Mouse (Mus musculus) spleen, embryonic (tissue): ENCODE data around the gene Plac9a.
"Not testable (repeated sequence)": the region's sequence is repeated elsewhere in the genome, so short reads cannot be mapped to it uniquely, and the experiment has no call there.

ENCODE experiments used
- CTCF ChIA-PET: fragments of 350-600 bp; sonication (Branson Sonifier 250); formaldehyde crosslinking; loops from one replicate; lab custom pipeline; 2022; lab: Charles Lee

Gene Plac9a

GRCm38 (mm10) chr14:25903000-25903399, at the start of gene Plac9a:
Plac9a (minus strand) TSS chr14:25903100.
- CTCF ChIA-PET = not testable (repeated sequence)

- CTCF ChIA-PET = not testable (repeated sequence)
Measured at GRCm38 (mm10) chr14:25938004-25938403, 35.1 kb upstream of the Plac9a start, which contains the start of gene Cphx1. Cphx1 (plus strand) TSS chr14:25938304.

GRCm38 (mm10) chr14:25936867-25937630, 34.1 kb upstream of the Plac9a start:
- CTCF ChIA-PET = not testable (repeated sequence)

- CTCF ChIA-PET = not testable (repeated sequence)
Measured at GRCm38 (mm10) chr14:25927562-25927881, 24.6 kb upstream of the Plac9a start, which contains the start of gene Tmem254a. Tmem254a (minus strand) TSS chr14:25927672.

- CTCF ChIA-PET = not testable (repeated sequence)
Measured at GRCm38 (mm10) chr14:25926814-25927561, 24.1 kb upstream of the Plac9a start.

GRCm38 (mm10) chr14:25918427-25919170, 15.7 kb upstream of the Plac9a start:
- CTCF ChIA-PET = not testable (repeated sequence)

- CTCF ChIA-PET = not testable (repeated sequence)
Measured at GRCm38 (mm10) chr14:25908976-25909375, 6.1 kb upstream of the Plac9a start.

GRCm38 (mm10) chr14:25907272-25907671, 4.4 kb upstream of the Plac9a start:
- CTCF ChIA-PET = not testable (repeated sequence)

GRCm38 (mm10) chr14:25905243-25905642, 2.3 kb upstream of the Plac9a start:
- CTCF ChIA-PET = not testable (repeated sequence)

GRCm38 (mm10) chr14:25895686-25896085, 7.2 kb downstream of the Plac9a start:
- CTCF ChIA-PET = not testable (repeated sequence)

GRCm38 (mm10) chr14:25894566-25894965, 8.3 kb downstream of the Plac9a start:
- CTCF ChIA-PET = not testable (repeated sequence)

GRCm38 (mm10) chr14:25885886-25886285, 17.0 kb downstream of the Plac9a start:
- CTCF ChIA-PET = not testable (repeated sequence)

- CTCF ChIA-PET = not testable (repeated sequence)
Measured at GRCm38 (mm10) chr14:25881769-25882168, 21.1 kb downstream of the Plac9a start.

- CTCF ChIA-PET = not testable (repeated sequence)
Measured at GRCm38 (mm10) chr14:25876640-25877039, 26.3 kb downstream of the Plac9a start.

GRCm38 (mm10) chr14:25872461-25873415, 30.2 kb downstream of the Plac9a start:
- CTCF ChIA-PET = no interaction called here

- CTCF ChIA-PET = no interaction called here
Measured at GRCm38 (mm10) chr14:25869135-25869878, 33.6 kb downstream of the Plac9a start.

- CTCF ChIA-PET = no interaction called here
Measured at GRCm38 (mm10) chr14:25868706-25869105, 34.2 kb downstream of the Plac9a start.

- CTCF ChIA-PET = no interaction called here
Measured at GRCm38 (mm10) chr14:25867834-25868233, 35.1 kb downstream of the Plac9a start.

- CTCF ChIA-PET = no interaction called here
Measured at GRCm38 (mm10) chr14:25866832-25867231, 36.1 kb downstream of the Plac9a start.

GRCm38 (mm10) chr14:25866384-25866783, 36.5 kb downstream of the Plac9a start:
- CTCF ChIA-PET = no interaction called here
